ENCODE assay signal across 20 mouse cellular contexts in genomic region chr4:109884333-109884732, GRCm38 (mm10).
A peak's percentile ranks its signal among the peaks of the same experiment; 100 is the strongest.
DNase-seq lines count a peak whose midpoint lies in the region; ATAC-seq and TF ChIP-seq lines count a peak whose summit lies in the region.
"Had no signal": no experiment of that assay in that cellular context is flagged by ENCODE, and none has a peak within 500 bp of the region (broad histone marks: within the 10 kb centered on the region; RNA-seq: fewer than 3 reads in every experiment).

No protein-coding gene starts in this region.

- intact Hi-C loops in left cerebral cortex, adult 2 months (cut with DNase I) = no loop called here

- no peak overlapping the region for H3K4me3 ChIP-seq in heart, embryonic 16.5 days (ENCODE audit: low read length)
- no peak overlapping the region for H3K4me3 ChIP-seq in ES-E14 (ENCODE audit: insufficient read depth in 1 of 2, low read depth in 1 of 2, low read length in 2 of 2, poor library complexity in 1 of 2, severe bottlenecking in 1 of 2)
- H3K4me3 ChIP-seq in embryonic facial prominence, embryonic 14.5 days (ENCODE audit: low read depth, low read length) = no peak overlapping the region
- H3K4me3 ChIP-seq in left cerebral cortex, adult 2 months = no peak overlapping the region
- H3K4me3 ChIP-seq: forebrain, embryonic 12.5 days; heart, adult 2 months; neural tube, embryonic 13.5 days had no signal

- in situ Hi-C loops in ES-E14 (cut with MboI; ENCODE audit: low sequenced_read_pairs in 2 of 2, unreplicated experiment in 2 of 2) = no loop called here

- no peak for TF ChIP-seq CTCF in brain, embryonic 14.5 days (IDR thresholded peaks at IDR 0.05; ENCODE audit: borderline replicate concordance, extremely low read depth, insufficient read depth, insufficient read length)
- TF ChIP-seq CTCF in left cerebral cortex, adult 2 months (IDR thresholded peaks at IDR 0.05) = no peak

- H3K4me2 ChIP-seq in heart, embryonic 16.5 days (ENCODE audit: low read depth, low read length) = 0 out of 2 replicates have a peak overlapping the region, but pooled peaks have one; percentile 21
- no peak overlapping the region for H3K4me2 ChIP-seq in embryonic facial prominence, embryonic 14.5 days (ENCODE audit: low read depth, low read length)
- H3K4me2 ChIP-seq: forebrain, embryonic 12.5 days; liver, embryonic 11.5 days; neural tube, embryonic 13.5 days had no signal

- H3K4me1 ChIP-seq in heart, embryonic 16.5 days (ENCODE audit: control insufficient read depth, insufficient read depth, low read length) = peaks cover 6% of the 10 kb centered on the region
- H3K4me1 ChIP-seq in ES-E14 (ENCODE audit: control insufficient read depth in 2 of 2, insufficient read depth in 2 of 2, low read length in 2 of 2, poor library complexity in 1 of 2) = peaks cover 0 to 2% of the 10 kb centered on the region in 2 experiments; a peak in 2 of 4 replicates
- H3K4me1 ChIP-seq in embryonic facial prominence, embryonic 14.5 days (ENCODE audit: control insufficient read depth, insufficient read depth, low read length) = no peaks in the 10 kb centered on the region
- H3K4me1 ChIP-seq: neural tube, embryonic 13.5 days had no signal

- H3K27ac ChIP-seq in heart, embryonic 16.5 days (ENCODE audit: low read length) = no peak overlapping the region
- no peak overlapping the region for H3K27ac ChIP-seq in ES-E14 (ENCODE audit: insufficient read depth, low read depth, low read length, poor library complexity, severe bottlenecking)
- H3K27ac ChIP-seq in embryonic facial prominence, embryonic 14.5 days (replicated peaks; ENCODE audit: low read depth, low read length) = no peak overlapping the region
- H3K27ac ChIP-seq in left cerebral cortex, adult 2 months = no peak overlapping the region
- H3K27ac ChIP-seq: forebrain, embryonic 12.5 days; heart, adult 2 months; kidney, postnatal 0 days; neural tube, embryonic 13.5 days had no signal

- H3K9me3 ChIP-seq in heart, embryonic 16.5 days (replicated peaks; ENCODE audit: control insufficient read depth, low read length) = no peaks in the 10 kb centered on the region
- no peaks in the 10 kb centered on the region for H3K9me3 ChIP-seq in ES-E14 (ENCODE audit: control insufficient read depth, insufficient read depth, low read depth, low read length)
- H3K9me3 ChIP-seq in embryonic facial prominence, embryonic 14.5 days (ENCODE audit: control insufficient read depth, low read length) = no peaks in the 10 kb centered on the region
- H3K9me3 ChIP-seq: forebrain, embryonic 12.5 days; G1E; neural tube, embryonic 13.5 days had no signal

- no peak for TF ChIP-seq POLR2A in brain, embryonic 14.5 days (IDR thresholded peaks at IDR 0.05; ENCODE audit: borderline replicate concordance, extremely low read depth, insufficient read depth, insufficient read length, poor library complexity, severe bottlenecking)

- no peak overlapping the region for H3K9ac ChIP-seq in heart, embryonic 16.5 days (ENCODE audit: low read length)
- H3K9ac ChIP-seq in ES-E14 (ENCODE audit: insufficient read depth, low read depth, low read length, poor library complexity, severe bottlenecking) = no peak overlapping the region
- no peak overlapping the region for H3K9ac ChIP-seq in embryonic facial prominence, embryonic 14.5 days (ENCODE audit: low read depth, low read length)
- H3K9ac ChIP-seq: forebrain, embryonic 12.5 days; neural tube, embryonic 13.5 days had no signal

- no peak for DNase-seq in heart, adult 18-20 months
- DNase-seq in ES-E14 (ENCODE audit: low read depth, low spot score) = peak; percentile 8
- peak; percentile 33 for DNase-seq in brain, embryonic 14.5 days (ENCODE audit: low read depth)
- DNase-seq in embryonic facial prominence, embryonic 14.5 days (ENCODE audit: low spot score) = peak; percentile 45
- no peak for DNase-seq in right cerebral cortex, postnatal 36 days (ENCODE audit: low spot score in 2 of 2)
- DNase-seq in adrenal gland, postnatal 14 days = no peak
- no peak for DNase-seq in left cerebral cortex, adult 2 months (ENCODE audit: extremely low spot score in 1 of 2, low spot score in 2 of 2)
- DNase-seq: cerebellum, adult 8-10 months; gastrocnemius, postnatal 14 days; heart, adult 2 months; kidney, adult 11 months; lung, adult 18-20 months; lung, postnatal 36 days; right cerebral cortex, adult 18-20 months had no signal

- no peaks in the 10 kb centered on the region for H3K27me3 ChIP-seq in heart, embryonic 16.5 days (ENCODE audit: control insufficient read depth, insufficient read depth, low read length)
- no peaks in the 10 kb centered on the region for H3K27me3 ChIP-seq in embryonic facial prominence, embryonic 14.5 days (replicated peaks; ENCODE audit: control insufficient read depth, insufficient read depth, low read length)
- H3K27me3 ChIP-seq: forebrain, embryonic 12.5 days; neural tube, embryonic 13.5 days had no signal

- ATAC-seq in heart, embryonic 16.5 days (replicated peaks; ENCODE audit: extremely low read depth, insufficient read depth, low FRiP score) = no peak; the same call in 1 of the 2 replicates
- ATAC-seq in embryonic facial prominence, embryonic 14.5 days (ENCODE audit: low read depth) = peak; percentile 85

- H3K36me3 ChIP-seq in heart, embryonic 16.5 days (ENCODE audit: control insufficient read depth, insufficient read depth) = no peaks in the 10 kb centered on the region
- H3K36me3 ChIP-seq in ES-E14 (ENCODE audit: control insufficient read depth, insufficient read depth, low read length, poor library complexity, severe bottlenecking) = no peaks in the 10 kb centered on the region; the same call in 1 of the 2 replicates
- H3K36me3 ChIP-seq in embryonic facial prominence, embryonic 14.5 days (ENCODE audit: control insufficient read depth, insufficient read depth, low read length) = no peaks in the 10 kb centered on the region
- H3K36me3 ChIP-seq: forebrain, embryonic 12.5 days; neural tube, embryonic 13.5 days had no signal

- WGBS in heart, embryonic 16.5 days = 39% methylated on average over 4 of the region's 4 CpGs
- WGBS in embryonic facial prominence, embryonic 14.5 days = 46% methylated on average over 4 of the region's 4 CpGs

TF ChIP-seq in ES-E14, 5 proteins besides CTCF, POLR2A, EP300 and RAD21:
- TF ChIP-seq HCFC1 (IDR thresholded peaks at IDR 0.05; ENCODE audit: borderline replicate concordance, insufficient read depth, low read length) (no peak), MAFK (IDR thresholded peaks at IDR 0.05; ENCODE audit: insufficient read depth, low read depth, low read length) (no peak), ZC3H11A (IDR thresholded peaks at IDR 0.05; ENCODE audit: borderline replicate concordance, low read depth, low read length) (no peak)

Comparison
In these comparisons a context has a peak if more than half of its experiments do, and no peak if none do; other contexts are left out.
1. DNase-seq: peak in ES-E14 (single experiment), brain, embryonic 14.5 days (single experiment) and embryonic facial prominence, embryonic 14.5 days (single experiment); none in heart, adult 18-20 months (0 of 2), right cerebral cortex, postnatal 36 days (0 of 2), adrenal gland, postnatal 14 days (single experiment) and left cerebral cortex, adult 2 months (0 of 2).